Mouse (Mus musculus) myocyte (in vitro differentiated cells): Measurements from ENCODE around the gene Atp11c. TPM values are rescaled to one million over a fixed set of nuclear protein-coding genes. Genes with fewer than 3 reads are reported as not detected.

Experiments used
- H3K27me3 ChIP-seq: one replicate; pipeline ENCODE4 v1.6.1; 2011; ENCODE audit not compliant: control insufficient read depth, insufficient read depth, insufficient read length
- H3K36me3 ChIP-seq: one replicate; pipeline ENCODE4 v1.6.1; 2011; ENCODE audit not compliant: control insufficient read depth, insufficient read depth
- H3K4me2 ChIP-seq: one replicate; pipeline ENCODE4 v1.6.1; 2011; ENCODE audit warnings: low read depth, control low read depth
- H3K4me3 ChIP-seq: one replicate; pipeline ENCODE4 v1.5.1; 2011; ENCODE audit warnings: mild to moderate bottlenecking, control low read depth, moderate library complexity
- H3K79me2 ChIP-seq: one replicate; pipeline ENCODE4 v1.6.1; 2011; ENCODE audit not compliant: control insufficient read depth, insufficient read depth
- H3ac ChIP-seq: one replicate; pipeline ENCODE4 v1.6.1; 2011; ENCODE audit not compliant: control insufficient read depth, insufficient read length
- CEBPB ChIP-seq: IDR thresholded peaks from 2 replicates; pipeline ENCODE4 v1.6.1; 2011; ENCODE audit warnings: mild to moderate bottlenecking, moderate library complexity; ENCODE audit not compliant: poor library complexity, insufficient read depth, severe bottlenecking
- E2F4 ChIP-seq: IDR thresholded peaks from one replicate; pipeline ENCODE4 v1.6.1; 2011; ENCODE audit warnings: mild to moderate bottlenecking, control low read depth, moderate library complexity; ENCODE audit not compliant: insufficient read depth
- MAX ChIP-seq: IDR thresholded peaks from one replicate; pipeline ENCODE4 v1.6.1; 2011; ENCODE audit warnings: low read depth, mild to moderate bottlenecking, control low read depth
- MYOD1 ChIP-seq, 3 experiments: IDR thresholded peaks; one replicate each; pipeline ENCODE4 v1.6.1; 2011; ENCODE audit warnings: control low read depth in 2 of 3, low read depth in 2 of 3, mild to moderate bottlenecking in 2 of 3, moderate library complexity in 1 of 3; ENCODE audit not compliant: insufficient read length in 2 of 3, control insufficient read depth in 1 of 3
- MYOG ChIP-seq, 3 experiments: IDR thresholded peaks; one replicate each; pipeline ENCODE4 v1.6.1; 2011; ENCODE audit warnings: control low read depth in 2 of 3, low read depth in 2 of 3, mild to moderate bottlenecking in 2 of 3; ENCODE audit not compliant: insufficient read length in 2 of 3, control insufficient read depth in 1 of 3, insufficient read depth in 1 of 3
- POLR2A ChIP-seq: IDR thresholded peaks from one replicate; pipeline ENCODE4 v1.6.1; 2011; ENCODE audit warnings: low read depth, mild to moderate bottlenecking, control low read depth, moderate library complexity; ENCODE audit not compliant: insufficient read length
- POLR2AphosphoS2 ChIP-seq: IDR thresholded peaks from one replicate; pipeline ENCODE4 v1.6.1; 2011; ENCODE audit warnings: low read depth, control low read depth; ENCODE audit not compliant: insufficient read length
- REST ChIP-seq: IDR thresholded peaks from one replicate; pipeline ENCODE4 v1.6.1; 2011; ENCODE audit warnings: mild to moderate bottlenecking, control low read depth, moderate library complexity; ENCODE audit not compliant: insufficient read depth, insufficient read length
- SRF ChIP-seq: IDR thresholded peaks from one replicate; pipeline ENCODE4 v1.6.1; 2011; ENCODE audit warnings: low read depth; ENCODE audit not compliant: control insufficient read depth, insufficient read length
- TCF12 ChIP-seq: IDR thresholded peaks from one replicate; pipeline ENCODE4 v1.6.1; 2011; ENCODE audit warnings: mild to moderate bottlenecking, control low read depth; ENCODE audit not compliant: poor library complexity, insufficient read depth, severe bottlenecking
- TCF3 ChIP-seq: IDR thresholded peaks from one replicate; pipeline ENCODE4 v1.6.1; 2011; ENCODE audit warnings: low read depth, control low read depth; ENCODE audit not compliant: insufficient read length
- USF1 ChIP-seq: IDR thresholded peaks from one replicate; pipeline ENCODE4 v1.6.1; 2011; ENCODE audit warnings: low read depth, mild to moderate bottlenecking, control low read depth, moderate library complexity
- polyA plus RNA-seq: library from polyadenylated mRNA; unstranded; fragments of >200 nt; fragmentation: generic; extraction: Trizol; gene quantifications from one replicate; pipeline ENCODE4 v1.2.1, GENCODE M21; 2012; ENCODE audit warnings: missing spikeins

Atp11c gene
- polyA plus RNA-seq, 1 experiment: 1.1 TPM

- TF ChIP-seq POLR2AphosphoS2 (no peak), E2F4 (no peak), MAX (no peak), REST (no peak), MYOD1 (IDR thresholded peaks at IDR 0.05; ENCODE audit: control insufficient read depth in 1 of 3, insufficient read length in 2 of 3, low read depth in 2 of 3) (no peak), POLR2A (no peak), USF1 (no peak), TCF3 (no peak), CEBPB (no peak), MYOG (IDR thresholded peaks at IDR 0.05; ENCODE audit: control insufficient read depth in 1 of 3, insufficient read depth in 1 of 3, insufficient read length in 2 of 3, low read depth in 2 of 3) (no peak), SRF (no peak), TCF12 (no peak)
- H3K4me2 ChIP-seq: no peak overlapping the region
- H3K79me2 ChIP-seq: no peaks in the 10 kb centered on the region
- no peak overlapping the region for H3ac ChIP-seq
- H3K4me3 ChIP-seq: no peak overlapping the region
- no peaks in the 10 kb centered on the region for H3K27me3 ChIP-seq
- H3K36me3 ChIP-seq: no peaks in the 10 kb centered on the region
Observed at GRCm38 (mm10) chrX:60542901-60543300, 49.6 kb downstream of the Atp11c start.

GRCm38 (mm10) chrX:60539149-60539548, 53.3 kb downstream of the Atp11c start, which contains the start of gene Gm7073:
TSS of gene Gm7073 (minus strand) at chrX:60539249.
- H3K36me3 ChIP-seq: no peaks in the 10 kb centered on the region
- no peaks in the 10 kb centered on the region for H3K27me3 ChIP-seq
- no peak within 1 kb of the TSS for H3ac ChIP-seq
- H3K4me2 ChIP-seq: no peak within 1 kb of the TSS
- H3K79me2 ChIP-seq: no peaks in the 10 kb centered on the region
- H3K4me3 ChIP-seq: no peak within 1 kb of the TSS
- TF ChIP-seq MAX: no peak
- no peak for TF ChIP-seq TCF3
- no peak for TF ChIP-seq MYOD1 (IDR thresholded peaks at IDR 0.05; ENCODE audit: control insufficient read depth in 1 of 3, insufficient read length in 2 of 3, low read depth in 2 of 3)
- TF ChIP-seq SRF: no peak
- TF ChIP-seq MYOG (IDR thresholded peaks at IDR 0.05; ENCODE audit: control insufficient read depth in 1 of 3, insufficient read depth in 1 of 3, insufficient read length in 2 of 3, low read depth in 2 of 3): no peak
- TF ChIP-seq REST: no peak
- no peak for TF ChIP-seq CEBPB
- no peak for TF ChIP-seq USF1
- TF ChIP-seq POLR2A: no peak
- no peak for TF ChIP-seq POLR2AphosphoS2
- TF ChIP-seq TCF12: no peak
- TF ChIP-seq E2F4: no peak

DNA sequence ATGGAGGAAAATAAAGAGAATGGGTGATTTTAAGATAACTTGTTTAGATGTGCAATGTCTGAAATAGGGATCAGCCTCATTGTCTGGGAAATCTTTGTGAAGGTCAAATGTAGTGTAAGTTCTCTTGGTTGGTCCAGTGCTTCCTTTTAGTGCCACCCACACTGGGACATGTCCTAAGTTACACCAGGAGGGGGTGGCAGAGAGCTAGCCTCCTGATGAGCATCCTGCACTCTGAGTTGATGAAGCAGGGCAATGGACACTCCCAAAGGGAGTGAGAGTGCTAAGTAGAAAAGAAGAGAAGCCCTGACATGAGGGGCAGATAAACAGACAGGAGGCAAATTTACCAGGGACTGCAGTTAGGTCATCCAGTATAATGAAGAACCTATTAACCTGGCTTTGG, 88.5 kb downstream of the Atp11c start:
- H3ac ChIP-seq: no peak overlapping the region
- TF ChIP-seq REST (no peak), SRF (no peak), MAX (no peak), MYOG (IDR thresholded peaks at IDR 0.05; ENCODE audit: control insufficient read depth in 1 of 3, insufficient read depth in 1 of 3, insufficient read length in 2 of 3, low read depth in 2 of 3) (no peak), MYOD1 (IDR thresholded peaks at IDR 0.05; ENCODE audit: control insufficient read depth in 1 of 3, insufficient read length in 2 of 3, low read depth in 2 of 3) (no peak), CEBPB (no peak), TCF12 (no peak), USF1 (no peak), TCF3 (no peak)
- no peaks in the 10 kb centered on the region for H3K27me3 ChIP-seq
- H3K36me3 ChIP-seq: no peaks in the 10 kb centered on the region
- no peaks in the 10 kb centered on the region for H3K79me2 ChIP-seq
- H3K4me3 ChIP-seq: no peak overlapping the region
- no peak overlapping the region for H3K4me2 ChIP-seq

DNA sequence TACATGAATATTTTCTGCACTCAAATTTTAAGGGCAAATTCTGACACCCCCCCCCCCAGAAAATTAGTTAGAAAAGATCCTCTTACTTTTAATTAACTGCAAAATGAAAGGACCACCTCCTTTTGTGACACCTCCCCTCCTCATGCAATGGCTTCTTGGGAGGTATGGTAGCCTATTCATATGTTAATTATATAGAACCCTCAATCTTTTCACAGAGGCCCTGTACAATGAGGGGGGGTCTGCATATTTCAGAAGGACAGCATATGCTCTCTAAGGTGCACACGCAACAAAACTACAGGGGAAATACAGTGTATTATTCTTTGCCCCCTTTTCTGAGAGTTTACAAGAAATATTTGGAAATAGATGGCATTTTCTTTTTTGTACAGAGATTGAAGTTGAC, 94.7 kb downstream of the Atp11c start:
- Histone ChIP-seq H3K36me3 (no peaks in the 10 kb centered on the region), H3K4me3 (no peak overlapping the region), H3K4me2 (no peak overlapping the region), H3K79me2 (no peaks in the 10 kb centered on the region), H3ac (no peak overlapping the region), H3K27me3 (no peaks in the 10 kb centered on the region)
- TF ChIP-seq POLR2A (no peak), REST (no peak), E2F4 (no peak), TCF12 (no peak), MYOG (IDR thresholded peaks at IDR 0.05; ENCODE audit: control insufficient read depth in 1 of 3, insufficient read depth in 1 of 3, insufficient read length in 2 of 3, low read depth in 2 of 3) (no peak), TCF3 (no peak), POLR2AphosphoS2 (no peak), USF1 (no peak), SRF (no peak), MAX (no peak), MYOD1 (IDR thresholded peaks at IDR 0.05; ENCODE audit: control insufficient read depth in 1 of 3, insufficient read length in 2 of 3, low read depth in 2 of 3) (no peak), CEBPB (no peak)
